Mouse (Mus musculus) lung, adult 10 weeks (tissue): ENCODE data around the gene Olfr111. TPM values are rescaled to one million over a fixed set of nuclear protein-coding genes. Genes with fewer than 3 reads are reported as not detected.

Experiments used
- polyA plus RNA-seq: library from polyadenylated mRNA; stranded (reverse); fragments of 350-450 nt; fragmentation: Illumina TruSeq; extraction: RNeasy Lipid Tissue Mini Kit (QIAGEN cat#74804); gene quantifications from one replicate; pipeline ENCODE4 v1.2.3, GENCODE M21; 2014; ENCODE audit warnings: low read depth, low replicate concordance; ENCODE audit not compliant: insufficient read depth

Olfr111 gene
- not detected for polyA plus RNA-seq

DNA sequence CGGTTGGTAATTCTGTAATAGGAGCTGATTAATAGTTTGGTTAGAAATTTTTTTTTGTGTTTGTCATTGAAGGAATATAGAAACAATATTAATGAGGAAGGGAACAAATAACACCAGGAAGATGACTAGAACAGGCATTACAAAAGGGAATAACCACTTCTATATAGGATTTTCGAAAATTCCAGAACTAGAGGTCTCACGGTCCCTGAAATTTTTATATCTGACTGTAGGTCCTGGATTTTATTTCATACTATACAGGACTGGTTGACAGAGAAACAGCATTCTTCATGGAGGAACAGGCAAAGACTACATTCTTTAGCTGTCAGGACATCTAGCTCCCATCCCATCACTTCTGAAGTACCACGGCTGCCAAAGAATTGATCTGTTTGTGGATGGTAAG lies at the start of gene Olfr111:
Gene Olfr111, plus strand, starts transcription at position 301 of the 400 bp plus-strand sequence.

GRCm38 (mm10) chr17:37458616-37459015 lies 49.2 kb upstream of the Olfr111 start, which contains the start of gene Olfr109:
Gene Olfr109, plus strand, starts transcription at chr17:37458916.

DNA sequence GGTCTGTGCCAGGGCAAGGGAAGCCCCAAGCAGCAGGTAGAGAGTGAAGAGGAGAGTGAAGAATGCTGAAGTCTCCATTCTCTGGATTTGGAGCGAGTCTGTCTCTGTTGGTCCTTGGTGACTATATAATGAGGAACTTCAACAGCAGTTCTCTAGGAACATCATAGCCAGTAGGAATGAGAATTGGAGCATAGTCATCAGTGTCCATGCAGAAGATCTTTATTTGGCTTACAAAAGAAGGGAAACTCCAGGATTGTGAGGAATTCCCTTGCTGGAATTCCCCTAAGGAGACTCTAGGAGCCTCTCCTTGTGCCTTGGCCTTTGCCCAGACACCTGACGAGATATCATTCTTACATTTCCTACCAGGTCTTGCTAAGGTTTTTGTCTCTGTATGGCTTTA lies 24.4 kb upstream of the Olfr111 start, which contains the start of gene H2-M2:
Gene H2-M2, minus strand, starts transcription at position 101 of the 400 bp plus-strand sequence.

GRCm38 (mm10) chr17:37491930-37492518 lies 15.8 kb upstream of the Olfr111 start, which contains the start of gene Olfr110:
Gene Olfr110, plus strand, starts transcription at chr17:37492468.

DNA sequence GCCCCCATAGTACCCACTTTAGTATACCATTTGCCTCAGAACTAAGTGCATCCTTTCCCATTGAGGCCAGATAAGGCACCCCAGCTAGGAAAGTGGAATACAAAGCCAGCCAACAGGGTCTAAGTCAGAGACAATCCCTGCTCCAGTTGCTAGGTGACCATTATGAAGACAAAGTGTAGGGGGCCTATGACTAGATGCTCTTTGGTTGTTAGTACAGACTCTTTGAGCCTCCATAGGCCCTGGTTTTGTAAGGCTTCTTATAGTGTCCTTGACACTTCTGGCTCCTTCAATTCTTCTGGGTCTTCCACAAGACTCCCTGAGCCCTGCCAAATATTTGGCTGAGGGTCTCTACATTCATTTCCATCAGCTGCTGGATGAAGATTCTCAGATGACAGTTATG lies 61.5 kb downstream of the Olfr111 start, which contains the start of gene Olfr112:
Gene Olfr112, minus strand, starts transcription at position 101 of the 400 bp plus-strand sequence.

DNA sequence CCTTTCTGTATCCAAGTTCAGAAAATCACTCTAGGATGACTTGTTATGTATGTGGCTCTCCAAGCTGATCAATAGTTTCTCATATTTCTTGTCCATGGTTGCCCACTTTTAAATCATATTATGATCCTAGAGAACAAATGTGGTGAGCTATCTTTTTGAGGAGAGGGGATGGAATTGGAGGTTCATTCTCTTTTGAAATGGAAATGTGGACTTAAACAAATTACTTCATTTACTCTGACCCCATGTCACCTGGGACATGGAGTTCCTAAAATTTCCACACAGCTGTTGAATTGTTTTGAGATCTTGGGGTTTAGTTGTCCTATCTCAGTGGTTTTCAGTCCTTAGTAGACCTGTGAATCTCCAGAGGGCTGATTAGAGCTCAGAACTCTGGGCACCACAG lies 69.7 kb downstream of the Olfr111 start, which contains the start of gene Olfr113:
Gene Olfr113, minus strand, starts transcription at position 101 of the 400 bp plus-strand sequence.

Other genes starting within 250 kb of the Olfr111 start
- gene Olfr98, start 244.3 kb upstream of the Olfr111 start, polyA plus RNA-seq, result not detected
- gene H2-M3, start 237.8 kb upstream of the Olfr111 start, polyA plus RNA-seq, result 21.8 TPM
- gene Olfr99, start 224.6 kb upstream of the Olfr111 start, polyA plus RNA-seq, result not detected
- gene Olfr101, start 203.7 kb upstream of the Olfr111 start, polyA plus RNA-seq, result not detected
- gene Olfr102, start 191.0 kb upstream of the Olfr111 start, polyA plus RNA-seq, result not detected
- gene Olfr103, start 168.3 kb upstream of the Olfr111 start, polyA plus RNA-seq, result not detected
- gene Olfr104-ps, start 148.4 kb upstream of the Olfr111 start, polyA plus RNA-seq, result not detected
- not detected for gene Olfr105-ps, start 129.0 kb upstream of the Olfr111 start, polyA plus RNA-seq
- not detected for gene Olfr106-ps, start 117.6 kb upstream of the Olfr111 start, polyA plus RNA-seq
- gene Olfr107, start 108.8 kb upstream of the Olfr111 start, polyA plus RNA-seq, result not detected
- not detected for gene Olfr108, start 62.5 kb upstream of the Olfr111 start, polyA plus RNA-seq
- gene Olfr109, start 49.1 kb upstream of the Olfr111 start, polyA plus RNA-seq, result not detected
- 0.43 TPM for gene H2-M2, start 24.5 kb upstream of the Olfr111 start, polyA plus RNA-seq
- gene Olfr110, start 15.6 kb upstream of the Olfr111 start, polyA plus RNA-seq, result not detected
- not detected for gene Olfr112, start 61.4 kb downstream of the Olfr111 start, polyA plus RNA-seq
- gene Olfr113, start 69.6 kb downstream of the Olfr111 start, polyA plus RNA-seq, result not detected
- not detected for gene Olfr114, start 84.7 kb downstream of the Olfr111 start, polyA plus RNA-seq
- gene Olfr115, start 119.1 kb downstream of the Olfr111 start, polyA plus RNA-seq, result not detected
- not detected for gene Olfr116, start 119.2 kb downstream of the Olfr111 start, polyA plus RNA-seq
- not detected for gene Olfr117, start 155.8 kb downstream of the Olfr111 start, polyA plus RNA-seq
- gene Olfr118, start 159.0 kb downstream of the Olfr111 start, polyA plus RNA-seq, result not detected
- not detected for gene Olfr119, start 188.5 kb downstream of the Olfr111 start, polyA plus RNA-seq
- gene Olfr120, start 213.8 kb downstream of the Olfr111 start, polyA plus RNA-seq, result not detected
- gene Olfr121, start 240.8 kb downstream of the Olfr111 start, polyA plus RNA-seq, result not detected